8 mouse cellular contexts compared by ENCODE assay signal in genomic region chr11:100571202-100571567, GRCm38 (mm10). TPM values are rescaled to one million over a fixed set of nuclear protein-coding genes. Genes with fewer than 3 reads are reported as not detected.
DNase-seq lines count a peak whose midpoint lies in the region; ATAC-seq lines count a peak whose summit lies in the region.

No protein-coding gene starts in this region.

- no peak overlapping the region for H3K27ac ChIP-seq in kidney, embryonic 16.5 days (ENCODE audit: low read length)
- H3K27ac ChIP-seq in forebrain, embryonic 15.5 days (replicated peaks) = no peak overlapping the region
- H3K27ac ChIP-seq in intestine, embryonic 14.5 days (ENCODE audit: low read depth) = no peak overlapping the region

- H3K9ac ChIP-seq in kidney, embryonic 16.5 days (replicated peaks; ENCODE audit: low read length) = peak overlapping the region; percentile 39; the same call in 1 of the 2 replicates
- H3K9ac ChIP-seq in forebrain, embryonic 15.5 days (replicated peaks) = peak overlapping the region; percentile 25; the same call in 1 of the 2 replicates
- no peak overlapping the region for H3K9ac ChIP-seq in intestine, embryonic 14.5 days (ENCODE audit: low read length)

- peaks cover 6% of the 10 kb centered on the region; the same call in 1 of the 2 replicates for H3K27me3 ChIP-seq in kidney, embryonic 16.5 days (ENCODE audit: insufficient read depth, low read length)
- no peaks in the 10 kb centered on the region for H3K27me3 ChIP-seq in forebrain, embryonic 15.5 days
- H3K27me3 ChIP-seq in intestine, embryonic 14.5 days (replicated peaks; ENCODE audit: control insufficient read depth, insufficient read depth, low read length) = peaks cover 13% of the 10 kb centered on the region; the same call in 1 of the 2 replicates

- no peak for ATAC-seq in kidney, embryonic 16.5 days (ENCODE audit: low FRiP score, low TSS enrichment)
- ATAC-seq in forebrain, embryonic 15.5 days (replicated peaks) = peak; percentile 39; the same call in 1 of the 2 replicates
- no peak for ATAC-seq in intestine, embryonic 14.5 days (replicated peaks; ENCODE audit: low FRiP score, low TSS enrichment, low read depth)
- peak; percentile 41 for ATAC-seq in megakaryocyte progenitor cell, adult 5-6 weeks (replicated peaks; ENCODE audit: poor library complexity)

- no peaks in the 10 kb centered on the region for H3K9me3 ChIP-seq in kidney, embryonic 16.5 days (ENCODE audit: low read length)
- H3K9me3 ChIP-seq in forebrain, embryonic 15.5 days = no peaks in the 10 kb centered on the region
- H3K9me3 ChIP-seq in intestine, embryonic 14.5 days (ENCODE audit: control insufficient read depth, low read length) = no peaks in the 10 kb centered on the region

- peaks cover 18% of the 10 kb centered on the region for H3K4me1 ChIP-seq in kidney, embryonic 16.5 days (ENCODE audit: insufficient read depth, low read length)
- H3K4me1 ChIP-seq in forebrain, embryonic 15.5 days = peaks cover 24% of the 10 kb centered on the region
- peaks cover 12% of the 10 kb centered on the region; the same call in 1 of the 2 replicates for H3K4me1 ChIP-seq in intestine, embryonic 14.5 days (replicated peaks; ENCODE audit: control insufficient read depth, insufficient read depth, low read length)

- peak overlapping the region; percentile 27 for H3K4me3 ChIP-seq in kidney, embryonic 16.5 days (ENCODE audit: low read length)
- peak overlapping the region; percentile 23 for H3K4me3 ChIP-seq in forebrain, embryonic 15.5 days
- H3K4me3 ChIP-seq in intestine, embryonic 14.5 days (ENCODE audit: low read depth, low read length) = 0 out of 2 replicates have a peak overlapping the region, but pooled peaks have one; percentile 4

- H3K36me3 ChIP-seq in kidney, embryonic 16.5 days (ENCODE audit: insufficient read depth, low read length) = no peaks in the 10 kb centered on the region
- no peaks in the 10 kb centered on the region for H3K36me3 ChIP-seq in forebrain, embryonic 15.5 days
- H3K36me3 ChIP-seq in intestine, embryonic 14.5 days (ENCODE audit: control insufficient read depth, insufficient read depth, low read length) = no peaks in the 10 kb centered on the region

- WGBS in kidney, embryonic 16.5 days = 8% methylated on average over 16 of the region's 16 CpGs
- 11% methylated on average over 16 of the region's 16 CpGs for WGBS in forebrain, embryonic 15.5 days
- 12% methylated on average over 16 of the region's 16 CpGs for WGBS in intestine, embryonic 14.5 days

- no peak for DNase-seq in kidney, postnatal 25 days
- peak; percentile 35 for DNase-seq in cerebellum, adult 11 months
- DNase-seq in intestine, embryonic 14.5 days (ENCODE audit: low spot score) = no peak
- no peak for DNase-seq in urinary bladder, postnatal 4 days (ENCODE audit: low spot score in 2 of 2)
- no peak for DNase-seq in gastrocnemius, adult 8-10 months (ENCODE audit: low spot score in 2 of 2)

- peak overlapping the region; percentile 50 for H3K4me2 ChIP-seq in kidney, embryonic 16.5 days (replicated peaks; ENCODE audit: low read depth, low read length)
- peak overlapping the region; percentile 45 for H3K4me2 ChIP-seq in forebrain, embryonic 15.5 days (replicated peaks)
- H3K4me2 ChIP-seq in intestine, embryonic 14.5 days (ENCODE audit: low read length) = peak overlapping the region; percentile 25

RNA-seq across cellular contexts. Expression of gene Cnp, which starts 3.5 kb away (rescaled TPM):
- polyA plus RNA-seq in kidney, embryonic 16.5 days (2015; fragmentation: Nextera tagmentation; extraction: Ambion mirVana) = 30.1 and 33.6 TPM in 2 replicates
- polyA plus RNA-seq in forebrain, embryonic 15.5 days (2015; fragmentation: Nextera tagmentation; extraction: Ambion mirVana) = 23.4 and 26.9 TPM in 2 replicates
- polyA plus RNA-seq in intestine, embryonic 14.5 days (2014; fragmentation: Nextera tagmentation; extraction: Ambion mirVana) = 34.7 and 39.2 TPM in 2 replicates
- total RNA-seq in megakaryocyte progenitor cell, adult 5-6 weeks (2015) = 6.9 and 8.2 TPM in 2 replicates
- total RNA-seq in megakaryocyte progenitor cell, adult 5-6 weeks (2017) = 16.2 and 21.7 TPM in 2 replicates
- 1 to 10 TPM; 2.3 to 5.5 (median 4.2) TPM for total RNA-seq in gastrocnemius, adult 8-10 months (2022)

RNA-seq across cellular contexts. Expression of gene Ttc25, which starts 25.8 kb away (rescaled TPM):
- 1.0 and 1.1 TPM in 2 replicates for polyA plus RNA-seq in kidney, embryonic 16.5 days (2015; fragmentation: Nextera tagmentation; extraction: Ambion mirVana)
- 1.1 and 2.1 TPM in 2 replicates for polyA plus RNA-seq in forebrain, embryonic 15.5 days (2015; fragmentation: Nextera tagmentation; extraction: Ambion mirVana)
- polyA plus RNA-seq in intestine, embryonic 14.5 days (2014; fragmentation: Nextera tagmentation; extraction: Ambion mirVana) = 0.46 and 0.69 TPM in 2 replicates
- total RNA-seq in megakaryocyte progenitor cell, adult 5-6 weeks (2015) = 0.05 TPM in 1 of 2 replicates, not detected in the other
- total RNA-seq in megakaryocyte progenitor cell, adult 5-6 weeks (2017) = 0.04 and 0.30 TPM in 2 replicates
- under 1 TPM; 0.09 to 0.51 (median 0.24) TPM for total RNA-seq in gastrocnemius, adult 8-10 months (2022)

RNA-seq across cellular contexts. Expression of gene Acly, which starts 43.4 kb away (rescaled TPM):
- polyA plus RNA-seq in kidney, embryonic 16.5 days (2015; fragmentation: Nextera tagmentation; extraction: Ambion mirVana) = 173 and 179 TPM in 2 replicates
- 230 and 237 TPM in 2 replicates for polyA plus RNA-seq in forebrain, embryonic 15.5 days (2015; fragmentation: Nextera tagmentation; extraction: Ambion mirVana)
- 164 and 177 TPM in 2 replicates for polyA plus RNA-seq in intestine, embryonic 14.5 days (2014; fragmentation: Nextera tagmentation; extraction: Ambion mirVana)
- 80.4 and 81.7 TPM in 2 replicates for total RNA-seq in megakaryocyte progenitor cell, adult 5-6 weeks (2015)
- total RNA-seq in megakaryocyte progenitor cell, adult 5-6 weeks (2017) = 89.1 and 101 TPM in 2 replicates
- total RNA-seq in gastrocnemius, adult 8-10 months (2022) = 1 to 10 TPM; 6.9 to 8.5 (median 8.0) TPM

RNA-seq across cellular contexts. Expression of gene Nkiras2, which starts 47.9 kb away (rescaled TPM):
- polyA plus RNA-seq in kidney, embryonic 16.5 days (2015; fragmentation: Nextera tagmentation; extraction: Ambion mirVana) = 72.8 and 74.8 TPM in 2 replicates
- 90.5 and 91.3 TPM in 2 replicates for polyA plus RNA-seq in forebrain, embryonic 15.5 days (2015; fragmentation: Nextera tagmentation; extraction: Ambion mirVana)
- polyA plus RNA-seq in intestine, embryonic 14.5 days (2014; fragmentation: Nextera tagmentation; extraction: Ambion mirVana) = 71.9 and 72.1 TPM in 2 replicates
- 17.0 and 22.2 TPM in 2 replicates for total RNA-seq in megakaryocyte progenitor cell, adult 5-6 weeks (2015)
- total RNA-seq in megakaryocyte progenitor cell, adult 5-6 weeks (2017) = 9.9 and 16.6 TPM in 2 replicates
- total RNA-seq in gastrocnemius, adult 8-10 months (2022) = 10 to 100 TPM; 18.1 to 18.9 (median 18.6) TPM

RNA-seq across cellular contexts. Expression of gene Dnajc7, which starts 48.8 kb away (rescaled TPM):
- 235 and 267 TPM in 2 replicates for polyA plus RNA-seq in kidney, embryonic 16.5 days (2015; fragmentation: Nextera tagmentation; extraction: Ambion mirVana)
- polyA plus RNA-seq in forebrain, embryonic 15.5 days (2015; fragmentation: Nextera tagmentation; extraction: Ambion mirVana) = 294 and 295 TPM in 2 replicates
- polyA plus RNA-seq in intestine, embryonic 14.5 days (2014; fragmentation: Nextera tagmentation; extraction: Ambion mirVana) = 61.7 and 70.5 TPM in 2 replicates
- 81.2 and 93.3 TPM in 2 replicates for total RNA-seq in megakaryocyte progenitor cell, adult 5-6 weeks (2015)
- 102 and 136 TPM in 2 replicates for total RNA-seq in megakaryocyte progenitor cell, adult 5-6 weeks (2017)
- total RNA-seq in gastrocnemius, adult 8-10 months (2022) = 100 to 1,000 TPM in 2 of 4 experiments, 10 to 100 TPM in 2; 79.4 to 106 (median 95.5) TPM

Comparison
In these comparisons a context has a peak if more than half of its experiments do, and no peak if none do; other contexts are left out.
1. ATAC-seq: peak in forebrain, embryonic 15.5 days (single experiment) and megakaryocyte progenitor cell, adult 5-6 weeks (single experiment); none in kidney, embryonic 16.5 days (single experiment) and intestine, embryonic 14.5 days (single experiment).
2. Peak in every context shown above with its lines, with median percentiles within 50 percentile points of each other: H3K4me2 ChIP-seq and H3K4me3 ChIP-seq.